Mouse (Mus musculus) midbrain, embryonic 13.5 days (tissue): ENCODE results near the gene Col28a1. TPM values are rescaled to one million over a fixed set of nuclear protein-coding genes. Genes with fewer than 3 reads are reported as not detected.

Experiments
- ATAC-seq: fragments of 200-750 bp; cut with Nextera tagmentation; 2 replicates; pipeline ENCODE4 v1.8.0; 2017; ENCODE audit warnings: mild to moderate bottlenecking, moderate TSS enrichment, moderate library complexity
- H3K27ac ChIP-seq: fragments of 300-500 bp; sonication (generic); 2 replicates; pipeline ENCODE4 v1.5.1; 2015; ENCODE audit warnings: inconsistent platforms, mild to moderate bottlenecking, moderate library complexity
- H3K27me3 ChIP-seq: fragments of 300-500 bp; sonication (generic); 2 replicates; pipeline ENCODE4 v1.6.1; 2015; ENCODE audit warnings: mild to moderate bottlenecking, inconsistent platforms
- H3K36me3 ChIP-seq: fragments of 300-500 bp; sonication (generic); 2 replicates; pipeline ENCODE4 v1.6.1; 2015; ENCODE audit warnings: mild to moderate bottlenecking, inconsistent platforms
- H3K4me1 ChIP-seq: fragments of 300-500 bp; sonication (generic); replicated peaks from 2 replicates; pipeline ENCODE4 v1.6.1; 2015; ENCODE audit warnings: inconsistent platforms
- H3K4me2 ChIP-seq: fragments of 300-500 bp; sonication (generic); replicated peaks from 2 replicates; pipeline ENCODE4 v1.6.1; 2015; ENCODE audit warnings: moderate library complexity, mild to moderate bottlenecking, inconsistent platforms
- H3K4me3 ChIP-seq: fragments of 300-500 bp; sonication (generic); replicated peaks from 2 replicates; pipeline ENCODE4 v1.5.1; 2015; ENCODE audit warnings: mild to moderate bottlenecking, inconsistent platforms
- H3K9ac ChIP-seq: fragments of 300-500 bp; sonication (generic); replicated peaks from 2 replicates; pipeline ENCODE4 v1.6.1; 2015; ENCODE audit warnings: mild to moderate bottlenecking, inconsistent platforms
- H3K9me3 ChIP-seq: fragments of 300-500 bp; sonication (generic); 2 replicates; pipeline ENCODE4 v1.6.1; 2016; ENCODE audit warnings: mild to moderate bottlenecking, inconsistent platforms
- WGBS: fragments of 180-500 bp; shearing (Covaris S2); methylation state at CpG from one replicate; pipeline ENCODE4 v1.1.7; 2015; 5-methylcytosine and 5-hydroxymethylcytosine counted together
- polyA plus RNA-seq: library from polyadenylated mRNA; unstranded; fragments of >200 nt; fragmentation: Nextera tagmentation; extraction: Ambion mirVana; gene quantifications from 2 replicates; pipeline ENCODE4 v1.2.1, GENCODE M21; 2015

The Col28a1 gene
- polyA plus RNA-seq, 1 experiment from 2014 or later = 0.20 TPM

GRCm38 (mm10) chr6:7971020-7971760, 221.2 kb downstream of the Col28a1 start:
- Histone ChIP-seq H3K9ac (no peak overlapping the region), H3K4me2 (no peak overlapping the region), H3K27ac (no peak overlapping the region), H3K4me3 (no peak overlapping the region), H3K4me1 (peaks cover 7% of the 10 kb centered on the region), H3K36me3 (no peaks in the 10 kb centered on the region), H3K9me3 (no peaks in the 10 kb centered on the region), H3K27me3 (no peaks in the 10 kb centered on the region)
- WGBS = 31% methylated on average over 5 of the region's 5 CpGs
- no peak for ATAC-seq

GRCm38 (mm10) chr6:7969376-7969775, 223.0 kb downstream of the Col28a1 start:
- ATAC-seq = no peak
- Histone ChIP-seq H3K27ac (no peak overlapping the region), H3K9ac (no peak overlapping the region), H3K27me3 (no peaks in the 10 kb centered on the region), H3K9me3 (no peaks in the 10 kb centered on the region), H3K4me2 (no peak overlapping the region), H3K4me3 (no peak overlapping the region), H3K36me3 (no peaks in the 10 kb centered on the region), H3K4me1 (peaks cover 7% of the 10 kb centered on the region)
- 90% methylated on average over 4 of the region's 4 CpGs for WGBS

GRCm38 (mm10) chr6:7965833-7966522, 226.4 kb downstream of the Col28a1 start:
- Histone ChIP-seq H3K9me3 (no peaks in the 10 kb centered on the region), H3K9ac (no peak overlapping the region), H3K27ac (no peak overlapping the region), H3K27me3 (no peaks in the 10 kb centered on the region), H3K36me3 (no peaks in the 10 kb centered on the region), H3K4me1 (peaks cover 3% of the 10 kb centered on the region), H3K4me3 (no peak overlapping the region), H3K4me2 (no peak overlapping the region)
- WGBS = 57% methylated on average over 11 of the region's 11 CpGs
- ATAC-seq = peak; percentile 70

- Histone ChIP-seq H3K27me3 (no peaks in the 10 kb centered on the region), H3K9ac (no peak overlapping the region), H3K4me2 (no peak overlapping the region), H3K27ac (no peak overlapping the region), H3K36me3 (no peaks in the 10 kb centered on the region), H3K9me3 (no peaks in the 10 kb centered on the region), H3K4me3 (no peak overlapping the region), H3K4me1 (no peaks in the 10 kb centered on the region; the same call in 1 of the 2 replicates)
- no peak for ATAC-seq
- WGBS = 92% methylated on average over 7 of the region's 7 CpGs
These were observed 229.7 kb downstream of the Col28a1 start for GRCm38 (mm10) chr6:7962749-7963148.

GRCm38 (mm10) chr6:7952208-7952607, 240.2 kb downstream of the Col28a1 start:
- H3K36me3 ChIP-seq = no peaks in the 10 kb centered on the region
- H3K4me1 ChIP-seq = 0 out of 2 replicates have a peak, but pooled peaks cover 6% of the 10 kb centered on the region
- no peak overlapping the region for H3K27ac ChIP-seq
- ATAC-seq = peak; percentile 67; the same call in 1 of the 2 replicates
- WGBS = 62% methylated on average over 2 of the region's 2 CpGs
- H3K4me3 ChIP-seq = no peak overlapping the region
- no peaks in the 10 kb centered on the region for H3K27me3 ChIP-seq
- no peak overlapping the region for H3K4me2 ChIP-seq
- H3K9me3 ChIP-seq = no peaks in the 10 kb centered on the region
- H3K9ac ChIP-seq = no peak overlapping the region

- Histone ChIP-seq H3K27ac (no peak overlapping the region), H3K9me3 (no peaks in the 10 kb centered on the region), H3K4me1 (0 out of 2 replicates have a peak, but pooled peaks cover 6% of the 10 kb centered on the region), H3K4me3 (no peak overlapping the region), H3K9ac (no peak overlapping the region), H3K27me3 (no peaks in the 10 kb centered on the region), H3K36me3 (no peaks in the 10 kb centered on the region), H3K4me2 (no peak overlapping the region)
- ATAC-seq = no peak; the same call in 1 of the 2 replicates
These were observed 240.6 kb downstream of the Col28a1 start for GRCm38 (mm10) chr6:7951778-7952177.

Other genes with a start within 250 kb of the Col28a1 start
- 23.8 and 27.3 TPM in 2 replicates for gene Mios, start 16.6 kb upstream of the Col28a1 start, polyA plus RNA-seq
- gene Rpa3, start 66.6 kb upstream of the Col28a1 start, polyA plus RNA-seq = 92.8 and 96.7 TPM in 2 replicates
- gene Umad1, start 66.7 kb upstream of the Col28a1 start, polyA plus RNA-seq = 43.1 and 49.5 TPM in 2 replicates
- gene Gm45062, start 66.8 kb upstream of the Col28a1 start, polyA plus RNA-seq = 18.8 and 19.6 TPM in 2 replicates